Mouse (Mus musculus) embryonic facial prominence, embryonic 13.5 days (tissue): ENCODE data around the gene Gm20538. TPM values are rescaled to one million over a fixed set of nuclear protein-coding genes. Genes with fewer than 3 reads are reported as not detected.

Experiments used
- ATAC-seq: fragments of 200-750 bp; cut with Nextera tagmentation; 2 replicates; pipeline ENCODE4 v1.8.0; 2017; ENCODE audit warnings: low read depth; ENCODE audit not compliant: insufficient number of reproducible peaks, insufficient read depth, low FRiP score, low TSS enrichment
- H3K27ac ChIP-seq: fragments of 300-500 bp; sonication (generic); 2 replicates; pipeline ENCODE4 v1.5.1; 2015; ENCODE audit warnings: moderate library complexity, mild to moderate bottlenecking, inconsistent platforms
- H3K27me3 ChIP-seq: fragments of 300-500 bp; sonication (generic); 2 replicates; pipeline ENCODE4 v1.6.1; 2015; ENCODE audit warnings: mild to moderate bottlenecking, inconsistent platforms
- H3K36me3 ChIP-seq: fragments of 300-500 bp; sonication (generic); 2 replicates; pipeline ENCODE4 v1.6.1; 2015; ENCODE audit warnings: mild to moderate bottlenecking, inconsistent platforms
- H3K4me1 ChIP-seq: fragments of 300-500 bp; sonication (generic); 2 replicates; pipeline ENCODE4 v1.6.1; 2015; ENCODE audit warnings: inconsistent platforms
- H3K4me2 ChIP-seq: fragments of 300-500 bp; sonication (generic); 2 replicates; pipeline ENCODE4 v1.6.1; 2015; ENCODE audit warnings: moderate library complexity, mild to moderate bottlenecking, inconsistent platforms
- H3K4me3 ChIP-seq: fragments of 300-500 bp; sonication (generic); 2 replicates; pipeline ENCODE4 v1.5.1; 2015; ENCODE audit warnings: mild to moderate bottlenecking, inconsistent platforms
- H3K9ac ChIP-seq: fragments of 300-500 bp; sonication (generic); 2 replicates; pipeline ENCODE4 v1.6.1; 2015; ENCODE audit warnings: mild to moderate bottlenecking, inconsistent platforms
- H3K9me3 ChIP-seq: fragments of 300-500 bp; sonication (generic); 2 replicates; pipeline ENCODE4 v1.6.1; 2016; ENCODE audit warnings: inconsistent platforms
- WGBS: fragments of 180-500 bp; shearing (Covaris S2); methylation state at CpG from one replicate; pipeline ENCODE4 v1.1.7; 2015; ENCODE audit warnings: mixed read lengths; 5-methylcytosine and 5-hydroxymethylcytosine counted together
- polyA plus RNA-seq: library from polyadenylated mRNA; unstranded; fragments of >200 nt; fragmentation: Nextera tagmentation; extraction: Ambion mirVana; gene quantifications from 2 replicates; pipeline ENCODE4 v1.2.1, GENCODE M21; 2015

The Gm20538 gene
- polyA plus RNA-seq, 1 experiment from 2014 or later, result not detected

DNA sequence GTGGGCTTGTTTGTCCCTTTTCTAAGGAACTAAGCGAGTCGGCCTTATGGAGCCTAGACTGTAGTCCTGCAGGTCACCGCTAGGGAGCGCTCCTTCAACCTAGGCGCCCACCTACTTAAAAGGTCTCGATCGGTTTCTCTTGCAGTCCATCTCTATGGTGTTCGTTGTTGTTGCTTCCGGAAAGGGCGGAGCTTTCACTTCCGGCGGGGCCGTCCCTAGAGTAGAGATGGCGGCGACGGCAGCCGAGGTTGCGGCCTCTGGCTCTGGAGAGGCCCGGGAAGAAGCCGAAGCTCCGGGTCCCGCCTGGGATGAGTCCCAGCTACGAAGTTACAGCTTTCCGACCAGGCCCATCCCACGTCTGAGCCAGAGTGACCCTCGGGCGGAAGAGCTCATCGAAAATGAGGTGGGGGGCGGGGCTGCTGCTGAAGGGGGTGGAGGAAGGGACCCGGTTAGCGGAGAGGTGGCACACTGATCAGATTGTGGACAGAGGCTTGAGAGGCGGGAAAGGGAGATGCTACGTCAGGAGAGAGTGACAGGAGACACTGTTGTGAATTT lies 10.1 kb upstream of the Gm20538 start, which contains the start of gene Hif1an:
Gene Hif1an (plus strand): TSS at position 199 of the 555 bp plus-strand sequence.
- peaks cover 31% of the 10 kb centered on the region for H3K36me3 ChIP-seq
- no peaks in the 10 kb centered on the region for H3K9me3 ChIP-seq
- H3K4me1 ChIP-seq, result peaks cover 27% of the 10 kb centered on the region
- ATAC-seq, result peak; percentile 91
- peak within 1 kb of the TSS; percentile 79 for H3K4me3 ChIP-seq
- peaks cover 12% of the 10 kb centered on the region; the same call in 1 of the 2 replicates for H3K27me3 ChIP-seq
- peak within 1 kb of the TSS; percentile 84 for H3K4me2 ChIP-seq
- under 1% methylated on average over 33 of the region's 33 CpGs for WGBS
- peak within 1 kb of the TSS; percentile 55 for H3K27ac ChIP-seq
- peak within 1 kb of the TSS; percentile 83 for H3K9ac ChIP-seq

- WGBS, result under 1% methylated on average over 50 of the region's 50 CpGs
- H3K4me3 ChIP-seq, result peak within 1 kb of the TSS; percentile 92
- peak; percentile 69 for ATAC-seq
- H3K27ac ChIP-seq, result peak within 1 kb of the TSS; percentile 69; the same call in 1 of the 2 replicates
- peak within 1 kb of the TSS; percentile 93 for H3K9ac ChIP-seq
- H3K4me2 ChIP-seq, result peak within 1 kb of the TSS; percentile 90
- H3K27me3 ChIP-seq, result peaks cover 12% of the 10 kb centered on the region; the same call in 1 of the 2 replicates
- H3K4me1 ChIP-seq, result peaks cover 13% of the 10 kb centered on the region
- no peaks in the 10 kb centered on the region for H3K9me3 ChIP-seq
- H3K36me3 ChIP-seq, result peaks cover 33% of the 10 kb centered on the region
Observed at GRCm38 (mm10) chr19:44554861-44555590, 2.4 kb upstream of the Gm20538 start, which contains the start of gene Ndufb8. TSS of gene Ndufb8 (minus strand) at chr19:44555440.

GRCm38 (mm10) chr19:44554490-44554860 lies 1.8 kb upstream of the Gm20538 start:
- Histone ChIP-seq H3K9ac (peak overlapping the region; percentile 93), H3K27me3 (peaks cover 12% of the 10 kb centered on the region; the same call in 1 of the 2 replicates), H3K4me3 (peak overlapping the region; percentile 92), H3K4me2 (peak overlapping the region; percentile 90), H3K36me3 (peaks cover 38% of the 10 kb centered on the region), H3K4me1 (peaks cover 13% of the 10 kb centered on the region), H3K9me3 (no peaks in the 10 kb centered on the region), H3K27ac (no peak overlapping the region)
- no peak for ATAC-seq
- WGBS, result 4% methylated on average over 8 of the region's 8 CpGs

DNA sequence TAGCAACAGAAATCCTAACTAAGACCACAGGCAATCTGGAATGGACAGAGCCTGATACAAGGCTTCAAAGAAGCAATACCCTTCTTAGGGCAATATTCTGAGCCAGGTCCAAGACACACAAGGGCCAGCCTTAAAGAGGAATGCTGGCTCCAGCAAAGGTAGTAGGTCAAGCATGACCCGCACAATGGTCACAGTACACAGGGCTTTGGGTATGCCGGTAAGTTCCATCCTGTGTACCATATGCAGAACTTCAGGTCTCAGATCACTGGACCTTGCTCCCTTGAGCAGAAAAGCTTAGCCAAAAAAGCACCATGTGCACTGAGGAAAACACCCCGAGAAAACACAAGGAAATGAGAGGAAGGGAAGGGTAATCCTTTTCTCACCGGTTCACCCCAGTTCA lies 655 bp upstream of the Gm20538 start:
- no peak overlapping the region for H3K27ac ChIP-seq
- no peak for ATAC-seq
- H3K9me3 ChIP-seq, result no peaks in the 10 kb centered on the region
- H3K27me3 ChIP-seq, result peaks cover 5% of the 10 kb centered on the region; the same call in 1 of the 2 replicates
- H3K4me3 ChIP-seq, result no peak overlapping the region
- H3K36me3 ChIP-seq, result peaks cover 50% of the 10 kb centered on the region
- H3K4me1 ChIP-seq, result peaks cover 13% of the 10 kb centered on the region
- 90% methylated on average over 4 of the region's 4 CpGs for WGBS
- no peak overlapping the region for H3K9ac ChIP-seq
- H3K4me2 ChIP-seq, result no peak overlapping the region

DNA sequence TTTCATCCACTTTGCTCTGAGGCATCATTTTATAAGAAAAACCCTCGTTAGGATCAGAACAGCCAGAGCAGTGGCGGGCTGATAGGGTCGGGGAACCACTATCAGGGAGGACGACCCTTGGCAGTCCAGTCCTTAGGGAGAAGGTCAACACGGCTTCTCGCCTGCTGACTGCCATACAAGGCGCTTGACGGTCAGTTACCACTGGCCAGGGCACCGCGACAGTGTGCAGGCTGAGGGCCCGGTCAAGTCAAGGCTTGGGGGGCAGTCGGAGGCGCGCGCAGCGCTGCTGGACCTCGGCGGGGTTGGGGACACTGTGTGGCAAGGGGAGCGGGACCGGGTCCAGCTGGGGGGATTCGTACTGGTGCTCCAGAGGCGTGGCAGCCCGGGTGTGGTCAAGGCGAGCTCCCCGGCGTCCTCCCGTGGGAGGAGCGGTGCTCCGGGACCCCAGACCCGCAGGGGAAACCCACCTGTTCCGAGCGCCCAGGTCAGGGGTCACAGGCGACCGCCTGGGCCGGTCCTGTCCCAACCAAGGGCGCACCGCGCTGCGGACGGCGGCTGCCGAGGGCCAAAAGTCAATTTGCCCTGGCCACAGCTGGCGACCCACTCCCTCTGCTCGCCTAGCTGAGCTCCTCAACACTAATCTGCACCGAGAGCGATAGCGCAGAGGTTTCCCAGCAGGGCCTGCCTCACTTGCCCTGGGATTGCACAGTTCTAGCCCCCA lies 7.2 kb downstream of the Gm20538 start, which contains the start of gene Sec31b:
Gene Sec31b (minus strand): TSS at position 544 of the 721 bp plus-strand sequence.
- Histone ChIP-seq H3K27me3 (peaks cover 37% of the 10 kb centered on the region), H3K9me3 (peaks cover 7% of the 10 kb centered on the region; the same call in 1 of the 2 replicates), H3K27ac (no peak within 1 kb of the TSS), H3K4me2 (peak within 1 kb of the TSS; percentile 79), H3K4me3 (peak within 1 kb of the TSS; percentile 45), H3K9ac (peak within 1 kb of the TSS; percentile 68), H3K4me1 (peaks cover 7% of the 10 kb centered on the region), H3K36me3 (peaks cover 27% of the 10 kb centered on the region)
- ATAC-seq, result no peak
- WGBS, result 3% methylated on average over 46 of the region's 47 CpGs

DNA sequence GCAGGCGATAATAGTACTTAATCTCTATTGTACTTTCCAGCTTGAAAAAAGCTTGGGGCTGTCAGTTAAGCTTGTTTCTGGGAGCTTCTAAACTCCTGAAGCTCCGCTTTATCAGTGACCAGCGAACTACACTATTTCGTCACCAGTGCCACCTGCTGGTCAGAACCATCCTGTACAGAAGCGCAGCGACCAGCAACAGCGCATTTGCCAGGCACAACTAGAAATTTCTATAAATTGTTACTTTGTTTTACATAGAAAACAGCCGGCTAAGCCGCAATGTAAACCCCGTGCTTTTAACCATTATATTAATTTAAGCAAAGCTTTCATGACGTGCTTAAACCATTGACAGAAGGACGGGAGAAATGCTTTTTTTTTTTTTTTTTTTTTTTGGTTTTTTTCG lies 7.9 kb downstream of the Gm20538 start:
- Histone ChIP-seq H3K27ac (no peak overlapping the region), H3K36me3 (peaks cover 20% of the 10 kb centered on the region), H3K4me1 (peaks cover 7% of the 10 kb centered on the region), H3K4me2 (peak overlapping the region; percentile 79), H3K4me3 (peak overlapping the region; percentile 45; the same call in 1 of the 2 replicates), H3K9me3 (peaks cover 11% of the 10 kb centered on the region), H3K27me3 (peaks cover 37% of the 10 kb centered on the region), H3K9ac (no peak overlapping the region)
- ATAC-seq, result no peak
- WGBS, result 3% methylated on average over 13 of the region's 13 CpGs

DNA sequence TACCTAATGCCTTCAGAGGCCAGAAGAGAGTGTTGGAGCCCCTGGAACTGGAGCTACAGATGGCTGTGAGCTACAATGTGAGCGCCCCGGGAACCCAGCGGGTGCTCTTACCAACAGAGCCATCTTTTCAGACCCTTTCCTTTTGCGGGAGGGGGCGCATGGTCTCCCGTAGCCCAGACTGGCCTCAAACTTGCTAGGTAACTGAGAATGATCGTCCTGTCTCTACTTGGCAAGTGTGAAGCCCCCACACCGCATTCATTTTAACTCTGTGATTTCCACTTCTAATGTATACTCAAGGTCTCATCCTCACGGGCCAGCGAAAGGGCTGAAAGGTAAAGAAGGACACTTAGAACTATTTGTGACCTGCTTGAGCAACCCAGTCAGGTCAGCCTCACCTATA lies 8.3 kb downstream of the Gm20538 start:
- no peak for ATAC-seq
- Histone ChIP-seq H3K4me2 (no peak overlapping the region), H3K4me3 (no peak overlapping the region)

GRCm38 (mm10) chr19:44542694-44543178 lies 9.9 kb downstream of the Gm20538 start:
- H3K4me3 ChIP-seq, result no peak overlapping the region
- no peaks in the 10 kb centered on the region; the same call in 1 of the 2 replicates for H3K36me3 ChIP-seq
- no peak overlapping the region for H3K4me2 ChIP-seq
- H3K9me3 ChIP-seq, result peaks cover 11% of the 10 kb centered on the region
- peaks cover 7% of the 10 kb centered on the region for H3K4me1 ChIP-seq
- 90% methylated on average over 8 of the region's 8 CpGs for WGBS
- H3K27ac ChIP-seq, result no peak overlapping the region
- H3K27me3 ChIP-seq, result peaks cover 37% of the 10 kb centered on the region
- no peak overlapping the region for H3K9ac ChIP-seq
- no peak for ATAC-seq

More for the DNA sequence above, 8.3 kb downstream of the Gm20538 start:
- Histone ChIP-seq H3K9me3 (peaks cover 11% of the 10 kb centered on the region), H3K4me1 (peaks cover 7% of the 10 kb centered on the region), H3K9ac (no peak overlapping the region), H3K27ac (no peak overlapping the region), H3K27me3 (peaks cover 37% of the 10 kb centered on the region), H3K36me3 (peaks cover 16% of the 10 kb centered on the region)
- WGBS, result 61% methylated on average over 10 of the region's 10 CpGs

DNA sequence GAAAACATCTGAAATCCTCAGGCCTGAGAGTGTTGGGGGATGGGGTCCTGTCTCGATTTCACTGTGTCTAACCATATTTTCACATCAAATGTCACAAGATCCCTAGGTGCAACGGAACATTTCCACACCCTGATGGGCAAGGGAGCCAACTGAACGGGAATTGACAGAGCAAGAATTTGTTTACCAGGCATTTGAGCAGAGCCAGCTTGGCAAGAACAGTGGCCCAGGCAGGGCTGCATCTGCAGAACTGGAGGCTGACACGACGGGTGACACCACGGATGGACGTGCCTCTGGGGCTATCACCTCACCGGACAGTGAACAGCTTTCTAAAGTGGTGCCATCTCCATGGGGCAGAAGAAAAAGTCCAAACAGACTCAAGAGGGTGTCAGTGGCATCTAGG lies 15.2 kb downstream of the Gm20538 start:
- no peak for ATAC-seq
- no peaks in the 10 kb centered on the region; the same call in 1 of the 2 replicates for H3K27me3 ChIP-seq
- H3K9me3 ChIP-seq, result peaks cover 11% of the 10 kb centered on the region
- H3K4me2 ChIP-seq, result no peak overlapping the region
- whole genome bisulfite sequencing, result 74% methylated on average over 8 of the region's 8 CpGs
- H3K9ac ChIP-seq, result no peak overlapping the region
- no peak overlapping the region for H3K4me3 ChIP-seq
- H3K27ac ChIP-seq, result no peak overlapping the region
- 0 out of 2 replicates have a peak, but pooled peaks cover 2% of the 10 kb centered on the region for H3K4me1 ChIP-seq
- no peaks in the 10 kb centered on the region for H3K36me3 ChIP-seq

DNA sequence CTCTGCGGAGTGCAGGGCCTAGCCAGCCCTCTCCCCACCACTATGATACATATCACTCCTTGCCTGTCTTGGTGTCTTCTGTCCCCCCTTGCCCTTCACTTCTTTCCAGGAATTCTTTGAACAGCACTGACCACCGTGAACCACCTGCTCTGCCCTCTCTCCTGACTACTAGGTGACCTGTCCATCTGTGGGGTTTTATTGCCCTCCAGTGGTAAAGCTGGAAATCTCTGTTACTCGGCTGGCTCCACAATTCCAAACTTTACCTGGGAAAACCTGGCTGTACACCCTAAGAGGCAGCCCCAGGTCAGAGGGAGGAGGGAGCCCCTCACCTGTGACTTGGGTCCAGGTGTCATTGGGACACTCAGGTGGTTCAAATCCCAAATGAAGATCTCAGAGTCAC lies 17.3 kb downstream of the Gm20538 start:
- Histone ChIP-seq H3K4me3 (no peak overlapping the region), H3K9me3 (peaks cover 3% of the 10 kb centered on the region; the same call in 1 of the 2 replicates), H3K27me3 (peaks cover 15% of the 10 kb centered on the region), H3K9ac (no peak overlapping the region), H3K27ac (no peak overlapping the region), H3K4me2 (no peak overlapping the region), H3K4me1 (0 out of 2 replicates have a peak, but pooled peaks cover 2% of the 10 kb centered on the region), H3K36me3 (no peaks in the 10 kb centered on the region)
- no peak for ATAC-seq
- 28% methylated on average over 3 of the region's 3 CpGs for WGBS

DNA sequence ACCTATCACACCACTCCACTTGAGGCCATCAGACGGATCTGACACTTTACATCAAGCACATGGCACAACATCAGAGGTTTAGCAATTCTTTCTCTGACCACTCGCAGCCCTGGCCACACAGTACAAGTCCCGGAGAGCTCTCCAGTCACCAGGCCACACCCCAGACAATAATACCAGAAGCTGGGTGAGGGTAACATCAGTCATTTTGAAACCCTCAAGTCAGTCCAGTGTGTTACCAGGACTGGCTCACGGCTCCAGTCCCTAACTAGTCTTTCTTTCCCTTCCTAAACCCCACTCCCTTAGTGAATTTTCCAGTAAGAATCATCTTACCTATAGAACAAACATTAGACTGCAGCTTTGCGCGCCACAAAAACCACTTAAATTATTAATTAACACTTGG lies 22.6 kb downstream of the Gm20538 start:
- Histone ChIP-seq H3K9ac (no peak overlapping the region), H3K27me3 (peaks cover 16% of the 10 kb centered on the region), H3K4me1 (no peaks in the 10 kb centered on the region), H3K9me3 (no peaks in the 10 kb centered on the region), H3K27ac (no peak overlapping the region), H3K36me3 (no peaks in the 10 kb centered on the region), H3K4me3 (no peak overlapping the region), H3K4me2 (no peak overlapping the region)
- ATAC-seq, result no peak
- WGBS, result 80% methylated on average over 6 of the region's 6 CpGs
